Mouse (Mus musculus) CH12.LX (cell line): Measurements from ENCODE around the gene Tatdn2. TPM values are rescaled to one million over a fixed set of nuclear protein-coding genes. Genes with fewer than 3 reads are reported as not detected.

Experiments
- DNase-seq: peaks from one replicate; pipeline ENCODE4 v3.0.0-alpha.2; 2013; ENCODE audit errors: extremely low read depth
- H3K27ac ChIP-seq: 2 replicates; pipeline ENCODE4 v1.5.1; 2012; ENCODE audit warnings: low read depth, mild to moderate bottlenecking, control low read depth, moderate library complexity; ENCODE audit not compliant: insufficient read depth
- H3K27me3 ChIP-seq: replicated peaks from 2 replicates; pipeline ENCODE3; 2012; ENCODE audit warnings: inconsistent platforms
- H3K36me3 ChIP-seq, 2 experiments: replicated peaks in 1 of 2; 2 replicates each; pipeline versions ENCODE3 to v1.6.1; 2012; ENCODE audit warnings: inconsistent platforms in 1 of 2, low read length in 1 of 2, mild to moderate bottlenecking in 1 of 2, mixed read lengths in 1 of 2, moderate library complexity in 1 of 2; ENCODE audit not compliant: control insufficient read depth in 1 of 2, insufficient read depth in 1 of 2
- H3K4me1 ChIP-seq, 2 experiments: 2 replicates each; pipeline ENCODE4 v1.6.1; 2012; ENCODE audit warnings: inconsistent platforms in 1 of 2, moderate library complexity in 1 of 2; ENCODE audit not compliant: insufficient read depth in 2 of 2, control insufficient read depth in 1 of 2
- H3K4me2 ChIP-seq: 2 replicates; pipeline ENCODE4 v1.6.1; 2012; ENCODE audit warnings: low read depth, mild to moderate bottlenecking, control low read depth; ENCODE audit not compliant: poor library complexity, insufficient read depth, severe bottlenecking
- H3K4me3 ChIP-seq, 3 experiments: fragments of 150-350 bp in 1 of 3; sonication (generic) in 1 of 3; replicated peaks in 1 of 3; 2 replicates each; pipeline versions ENCODE3 to v1.5.1; 2011 to 2012; ENCODE audit warnings: low read depth in 2 of 3, low read length in 2 of 3, mild to moderate bottlenecking in 2 of 3, moderate library complexity in 2 of 3, control low read depth in 1 of 3, improper control_type of control experiment in 1 of 3, inconsistent platforms in 1 of 3, mixed read lengths in 1 of 3; ENCODE audit not compliant: poor library complexity in 1 of 3
- H3K79me2 ChIP-seq: replicated peaks from 2 replicates; pipeline ENCODE4 v1.6.1; 2012; ENCODE audit warnings: mild to moderate bottlenecking, moderate library complexity; ENCODE audit not compliant: control insufficient read depth, poor library complexity, insufficient read depth, severe bottlenecking; ENCODE audit errors: extremely low read depth
- H3K9ac ChIP-seq: 2 replicates; pipeline ENCODE4 v1.6.1; 2012; ENCODE audit warnings: low read depth, mild to moderate bottlenecking, control low read depth, moderate library complexity; ENCODE audit not compliant: insufficient read depth
- H3K9me3 ChIP-seq: replicated peaks from 2 replicates; pipeline ENCODE3; 2012; ENCODE audit warnings: low read length, inconsistent platforms, mixed read lengths
- CHD1 ChIP-seq: IDR thresholded peaks from 2 replicates; pipeline ENCODE4 v1.6.1; 2012; ENCODE audit warnings: low read depth, low read length, improper control_type of control experiment, inconsistent platforms
- CHD2 ChIP-seq: IDR thresholded peaks from 2 replicates; pipeline ENCODE4 v1.6.1; 2011; ENCODE audit warnings: low read length, improper control_type of control experiment
- CTCF ChIP-seq, 2 experiments: IDR thresholded peaks in 1 of 2; conservative IDR thresholded peaks in 1 of 2; 2 replicates each; pipeline ENCODE4 v1.5.1; 2011 to 2012; ENCODE audit warnings: low read depth in 2 of 2, low read length in 2 of 2, improper control_type of control experiment in 1 of 2, inconsistent platforms in 1 of 2, mild to moderate bottlenecking in 1 of 2, moderate library complexity in 1 of 2
- ELF1 ChIP-seq: IDR thresholded peaks from 2 replicates; pipeline ENCODE4 v1.6.1; 2014; ENCODE audit warnings: low read depth, mild to moderate bottlenecking, inconsistent platforms, low read length, improper control_type of control experiment
- EP300 ChIP-seq: IDR thresholded peaks from 2 replicates; pipeline ENCODE4 v1.6.1; 2011; ENCODE audit warnings: low read length, improper control_type of control experiment
- ETS1 ChIP-seq: conservative IDR thresholded peaks from 2 replicates; pipeline ENCODE4 v1.6.1; 2012; ENCODE audit warnings: low read depth, mild to moderate bottlenecking, inconsistent platforms, low read length, improper control_type of control experiment, moderate library complexity
- GABPA ChIP-seq: IDR thresholded peaks from 2 replicates; pipeline ENCODE4 v1.6.1; 2012; ENCODE audit warnings: low read depth, low read length, improper control_type of control experiment, inconsistent platforms; ENCODE audit not compliant: insufficient replicate concordance
- HCFC1 ChIP-seq: IDR thresholded peaks from 2 replicates; pipeline ENCODE4 v1.6.1; 2012; ENCODE audit warnings: low read depth, mild to moderate bottlenecking, inconsistent platforms, low read length, improper control_type of control experiment
- KAT2A ChIP-seq: IDR thresholded peaks from 2 replicates; pipeline ENCODE4 v1.6.1; 2012; ENCODE audit warnings: low read length, improper control_type of control experiment, inconsistent platforms; ENCODE audit not compliant: insufficient replicate concordance
- MAX ChIP-seq: IDR thresholded peaks from 2 replicates; pipeline ENCODE4 v1.6.1; 2011; ENCODE audit warnings: low read length, improper control_type of control experiment
- MAZ ChIP-seq: IDR thresholded peaks from 2 replicates; pipeline ENCODE4 v1.6.1; 2012; ENCODE audit warnings: low read depth, mild to moderate bottlenecking, inconsistent platforms, low read length, improper control_type of control experiment, moderate library complexity
- MEF2A ChIP-seq: IDR thresholded peaks from 2 replicates; pipeline ENCODE4 v1.6.1; 2014; ENCODE audit warnings: low read depth, mild to moderate bottlenecking, inconsistent platforms, low read length, improper control_type of control experiment, borderline replicate concordance
- MXI1 ChIP-seq: IDR thresholded peaks from 2 replicates; pipeline ENCODE4 v1.6.1; 2011; ENCODE audit warnings: mild to moderate bottlenecking, low read depth, low read length, improper control_type of control experiment
- PAX5 ChIP-seq: IDR thresholded peaks from 2 replicates; pipeline ENCODE4 v1.6.1; 2012; ENCODE audit warnings: low read length, inconsistent platforms, mixed read lengths
- POLR2A ChIP-seq: IDR thresholded peaks from 2 replicates; pipeline ENCODE4 v1.6.1; 2011; ENCODE audit warnings: low read depth, mild to moderate bottlenecking, improper control_type of control experiment, low read length
- POLR2AphosphoS2 ChIP-seq: IDR thresholded peaks from 2 replicates; pipeline ENCODE4 v1.6.1; 2011; ENCODE audit warnings: low read depth, low read length, improper control_type of control experiment
- RAD21 ChIP-seq: IDR thresholded peaks from 2 replicates; pipeline ENCODE4 v1.6.1; 2011; ENCODE audit warnings: low read depth, mild to moderate bottlenecking, low read length, improper control_type of control experiment, moderate library complexity
- SIN3A ChIP-seq: IDR thresholded peaks from 2 replicates; pipeline ENCODE4 v1.6.1; 2012; ENCODE audit warnings: low read length, improper control_type of control experiment, inconsistent platforms
- TBP ChIP-seq: conservative IDR thresholded peaks from 2 replicates; pipeline ENCODE4 v1.6.1; 2011; ENCODE audit warnings: low read depth, low read length, improper control_type of control experiment
- USF1 ChIP-seq: IDR thresholded peaks from 2 replicates; pipeline ENCODE4 v1.6.1; 2014; ENCODE audit warnings: low read depth, mild to moderate bottlenecking, inconsistent platforms, low read length, improper control_type of control experiment
- USF2 ChIP-seq: conservative IDR thresholded peaks from 2 replicates; pipeline ENCODE4 v1.6.1; 2011; ENCODE audit warnings: low read depth, low read length, improper control_type of control experiment
- ZKSCAN1 ChIP-seq: IDR thresholded peaks from 2 replicates; pipeline ENCODE4 v1.6.1; 2012; ENCODE audit warnings: low read depth, inconsistent platforms, low read length, improper control_type of control experiment, borderline replicate concordance
- ZMIZ1 ChIP-seq: IDR thresholded peaks from 2 replicates; pipeline ENCODE4 v1.6.1; 2012; ENCODE audit warnings: low read depth, mild to moderate bottlenecking, inconsistent platforms, low read length, improper control_type of control experiment
- ZNF384 ChIP-seq: IDR thresholded peaks from 2 replicates; pipeline ENCODE4 v1.6.1; 2012; ENCODE audit warnings: low read depth, low read length, improper control_type of control experiment, inconsistent platforms
- dilution Hi-C: fragments of 300-500 bp; cut with MboI; formaldehyde crosslinking; loops from 2 replicates; pipeline ENCODE4 v1.14.3; 2020; ENCODE audit warnings: low sequenced_read_pairs; ENCODE audit not compliant: extremely low pct_unique_long_range_greater_than_20kb, extremely low pct_ligation_motif_present
- in situ Hi-C: fragments of 300-500 bp; cut with MboI; formaldehyde crosslinking; loops from 3 replicates; pipeline ENCODE4 v1.14.3; 2019; ENCODE audit warnings: low sequenced_read_pairs, low pct_ligation_motif_present, low pct_unique_long_range_greater_than_20kb, mixed read lengths
- polyA plus RNA-seq: library from polyadenylated mRNA; unstranded; fragments of >175 nt; gene quantifications from 2 replicates; pipeline ENCODE4 v1.2.1, GENCODE M21; 2012; ENCODE audit warnings: low read depth; ENCODE audit not compliant: insufficient read length
- total RNA-seq, 2 experiments: library from RNA; depleted of rRNA; stranded (reverse); fragments of 300-350 nt in 1 of 2; fragments of >200 nt in 1 of 2; gene quantifications; 2 replicates each; pipeline ENCODE4 v1.2.3; 2012 to 2014

The Tatdn2 gene
- total and polyA plus RNA-seq, 3 experiments = 35.1 to 58.0 (median 35.5) TPM

DNA sequence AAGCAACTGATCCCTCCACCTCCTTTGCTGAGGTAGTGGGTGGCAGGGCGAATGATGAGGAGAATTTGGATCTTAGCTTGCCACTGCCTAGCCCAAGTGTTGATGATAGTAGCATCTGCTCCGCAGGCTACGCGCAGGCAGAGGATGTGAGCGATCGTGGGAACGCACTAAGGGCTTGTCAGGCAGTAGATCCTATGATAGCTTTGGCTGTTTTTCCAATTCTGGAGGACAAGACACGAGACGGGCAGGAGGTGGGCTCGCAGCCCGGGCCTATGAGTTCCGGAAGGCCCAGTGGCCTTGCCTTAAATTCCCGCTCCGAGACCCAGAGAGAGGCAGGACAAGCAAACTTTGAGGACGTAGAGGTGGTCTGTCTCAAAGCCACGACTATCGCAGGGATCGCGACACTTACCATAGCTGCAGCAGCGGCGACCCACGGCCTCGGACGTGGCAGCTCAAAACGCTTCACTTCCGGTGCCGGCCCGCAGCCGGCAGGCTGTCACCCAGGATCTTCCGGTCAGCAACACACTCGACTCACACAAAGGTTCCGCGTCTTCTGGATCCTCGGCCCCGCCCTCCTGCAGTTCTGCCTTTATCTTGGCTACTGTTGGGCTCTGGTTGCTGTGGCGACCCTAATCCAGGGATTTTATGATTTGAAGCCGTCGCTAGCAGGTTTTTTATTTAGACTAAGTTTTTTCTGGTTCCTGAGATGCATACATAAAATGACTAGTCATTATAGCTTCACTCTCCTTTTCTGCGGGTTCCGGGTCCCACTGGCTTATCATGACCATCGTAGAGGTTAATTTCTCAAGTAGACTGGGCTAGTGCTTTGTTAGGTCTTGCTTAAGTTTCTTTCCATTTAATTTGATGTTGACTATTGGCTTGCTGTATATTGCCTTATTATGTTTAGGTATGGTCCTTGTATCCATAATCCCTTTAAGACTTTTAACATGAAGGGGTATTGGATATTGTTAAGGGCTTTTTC, 43.7 kb downstream of the Tatdn2 start, which contains the start of gene Sec13 (continued):
- TF ChIP-seq ELF1 (peak; percentile 87), RAD21 (no peak), SIN3A (peak; percentile 95), TBP (peak; percentile 88), POLR2AphosphoS2 (peak; percentile 62; the same call in 1 of the 2 replicates), PAX5 (no peak), ETS1 (no peak), CHD2 (no peak), POLR2A (peak; percentile 86), CTCF (conservative IDR thresholded peaks at IDR 0.05 in 1 of 2, IDR thresholded peaks at IDR 0.05 in 1 of 2; ENCODE audit: low read depth in 2 of 2, low read length in 2 of 2) (no peak), GABPA (no peak; the same call in 1 of the 2 replicates), CHD1 (no peak), EP300 (no peak), MAZ (peak; percentile 92), ZMIZ1 (peak; percentile 61; the same call in 1 of the 2 replicates), MAX (0 out of 2 replicates have a peak, but pooled peaks have one; percentile 62), KAT2A (peak; percentile 88; the same call in 1 of the 2 replicates), USF2 (no peak), ZKSCAN1 (no peak), ZNF384 (no peak), HCFC1 (peak; percentile 92), USF1 (no peak), MXI1 (peak; percentile 94)

- DNase-seq = no peak
- TF ChIP-seq MEF2A (no peak), PAX5 (no peak), USF2 (no peak), ZMIZ1 (no peak), RAD21 (no peak), HCFC1 (no peak), USF1 (no peak)
- TF ChIP-seq, all 38 proteins: peak for 0
- Histone ChIP-seq H3K27me3 (peaks cover 49% of the 10 kb centered on the region), H3K9ac (no peak overlapping the region), H3K36me3 (peaks cover 15 to 22% of the 10 kb centered on the region in 2 experiments), H3K4me1 (peaks cover 0 to 15% of the 10 kb centered on the region in 2 experiments; a peak in 2 of 4 replicates), H3K4me2 (no peak overlapping the region), H3K27ac (no peak overlapping the region), H3K4me3 (no peak overlapping the region), H3K79me2 (peaks cover 34% of the 10 kb centered on the region), H3K9me3 (no peaks in the 10 kb centered on the region)
- in situ Hi-C loops (no loop called here), dilution Hi-C loops (no loop called here)
Measured at GRCm38 (mm10) chr6:113741425-113741824, 44.6 kb downstream of the Tatdn2 start.
